Mouse (Mus musculus) c-Kit-positive CD71-positive TER-119-negative erythroid progenitor cells, embryonic 14.5 days (primary cell): ENCODE data around the gene Ifitm3.

Source experiments
- DNase-seq: peaks from one replicate; pipeline ENCODE4 v3.0.0-alpha.2; 2013; ENCODE audit warnings: low read depth

Ifitm3 gene

GRCm38 (mm10) chr7:140962733-140963132 lies 47.8 kb downstream of the Ifitm3 start:
- DNase-seq, result no peak

GRCm38 (mm10) chr7:140961416-140961815 lies 49.2 kb downstream of the Ifitm3 start:
- no peak for DNase-seq

DNA sequence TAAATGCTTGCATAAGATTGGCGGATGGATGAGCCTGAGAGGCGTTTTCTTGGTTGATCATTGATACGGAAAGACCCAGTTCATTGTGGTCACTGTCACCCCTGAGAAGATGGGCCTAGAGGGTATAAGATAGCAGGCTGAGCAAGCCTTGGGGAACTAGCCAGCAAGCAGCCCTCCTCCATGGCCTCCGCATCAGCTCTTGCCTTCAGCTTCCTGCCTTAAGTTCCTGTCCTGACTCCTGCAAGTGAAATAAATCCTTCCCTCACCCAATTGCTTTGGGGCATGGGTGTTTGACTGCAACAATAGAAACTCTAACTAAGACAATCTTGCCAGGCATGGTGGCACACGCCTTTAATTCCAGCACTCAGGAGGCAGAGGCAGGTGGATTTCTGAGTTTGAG lies 50.5 kb downstream of the Ifitm3 start:
- DNase-seq, result no peak
